Mouse (Mus musculus): ENCODE data around the gene Zfp1.

DNA sequence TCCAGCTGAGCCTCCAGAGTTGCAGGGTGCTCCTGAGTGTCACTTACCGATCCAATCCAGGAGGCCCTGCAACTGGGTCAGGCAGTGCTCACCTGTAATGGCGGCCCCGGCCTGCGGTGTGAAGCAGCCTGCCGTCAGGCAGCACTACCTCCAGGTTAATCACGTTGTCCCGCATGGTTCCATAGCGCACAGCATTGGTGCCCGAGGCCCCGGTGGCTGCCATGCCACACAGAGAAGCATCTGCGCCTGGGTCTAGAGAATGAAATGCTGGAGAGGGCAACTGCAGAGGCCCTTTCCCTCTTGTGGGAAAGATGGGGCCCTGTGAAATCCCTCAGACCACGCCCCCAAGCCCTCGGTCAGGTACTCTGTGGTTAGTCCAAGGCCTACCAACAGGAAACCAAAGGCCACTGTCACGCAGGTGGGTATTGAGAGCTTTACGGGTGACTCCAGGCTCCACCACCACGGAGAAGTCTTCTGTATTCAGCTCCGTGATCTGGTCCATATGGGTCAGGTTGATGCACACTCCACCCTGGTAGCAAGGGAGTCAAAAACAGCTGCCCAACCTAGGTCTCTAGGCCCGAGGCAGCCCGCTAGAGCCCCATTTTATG, 14.2 kb upstream of the Zfp1 start:
- TF ChIP-seq CEBPB (IDR thresholded peaks at IDR 0.05; ENCODE audit: insufficient read depth, poor library complexity, severe bottlenecking) = no peak
- no peak for TF ChIP-seq POLR2A (IDR thresholded peaks at IDR 0.05; ENCODE audit: insufficient read length, low read depth)
- no peak for TF ChIP-seq REST (IDR thresholded peaks at IDR 0.05; ENCODE audit: insufficient read depth, insufficient read length)
- TF ChIP-seq POLR2AphosphoS2 (IDR thresholded peaks at IDR 0.05; ENCODE audit: insufficient read length, low read depth) = no peak
- TF ChIP-seq MYOG (IDR thresholded peaks at IDR 0.05; ENCODE audit: control insufficient read depth in 1 of 3, insufficient read depth in 1 of 3, insufficient read length in 2 of 3, low read depth in 2 of 3) = no peak
